Mouse (Mus musculus) heart, embryonic 14.5 days (tissue): ENCODE measurements around the gene Smc4. TPM values are rescaled to one million over a fixed set of nuclear protein-coding genes. Genes with fewer than 3 reads are reported as not detected.

Experiments used
- ATAC-seq: fragments of 200-750 bp; cut with Nextera tagmentation; 2 replicates; pipeline ENCODE4 v1.8.0; 2017; ENCODE audit warnings: low read depth, moderate TSS enrichment; ENCODE audit not compliant: insufficient number of reproducible peaks, insufficient read depth, low FRiP score
- H3K27ac ChIP-seq, 2 experiments: fragments of 200-500 bp in 1 of 2; fragments of 300-500 bp in 1 of 2; sonication (generic) in 1 of 2; replicated peaks in 1 of 2; 2 replicates each; pipeline ENCODE4 v1.5.1; 2012 to 2014; ENCODE audit warnings: low read depth in 2 of 2, low read length in 2 of 2, control low read depth in 1 of 2, mild to moderate bottlenecking in 1 of 2, mixed read lengths in 1 of 2; ENCODE audit not compliant: control insufficient read depth in 1 of 2, insufficient read depth in 1 of 2
- H3K27me3 ChIP-seq: fragments of 300-500 bp; sonication (generic); 2 replicates; pipeline ENCODE4 v1.6.1; 2014; ENCODE audit warnings: mild to moderate bottlenecking, low read length, control low read depth; ENCODE audit not compliant: control insufficient read depth, insufficient read depth
- H3K36me3 ChIP-seq: fragments of 300-500 bp; sonication (generic); 2 replicates; pipeline ENCODE4 v1.6.1; 2014; ENCODE audit warnings: mild to moderate bottlenecking, control low read depth, low read length, mixed read lengths; ENCODE audit not compliant: control insufficient read depth, insufficient read depth
- H3K4me1 ChIP-seq, 2 experiments: fragments of 200-500 bp in 1 of 2; fragments of 300-500 bp in 1 of 2; sonication (generic) in 1 of 2; 2 replicates each; pipeline ENCODE4 v1.6.1; 2012 to 2014; ENCODE audit warnings: low read length in 2 of 2, control low read depth in 1 of 2, mixed read lengths in 1 of 2; ENCODE audit not compliant: control insufficient read depth in 2 of 2, insufficient read depth in 2 of 2
- H3K4me2 ChIP-seq: fragments of 300-500 bp; sonication (generic); 2 replicates; pipeline ENCODE4 v1.6.1; 2014; ENCODE audit warnings: mild to moderate bottlenecking, low read length
- H3K4me3 ChIP-seq, 2 experiments: fragments of 200-500 bp in 1 of 2; fragments of 300-500 bp in 1 of 2; sonication (generic) in 1 of 2; 2 replicates each; pipeline ENCODE4 v1.5.1; 2012 to 2014; ENCODE audit warnings: low read length in 2 of 2, mild to moderate bottlenecking in 2 of 2, control low read depth in 1 of 2, low read depth in 1 of 2, moderate library complexity in 1 of 2; ENCODE audit not compliant: control insufficient read depth in 1 of 2, insufficient read depth in 1 of 2
- H3K9ac ChIP-seq: fragments of 300-500 bp; sonication (generic); 2 replicates; pipeline ENCODE4 v1.6.1; 2014; ENCODE audit warnings: mild to moderate bottlenecking, low read length
- H3K9me3 ChIP-seq: fragments of 300-500 bp; sonication (generic); 2 replicates; pipeline ENCODE4 v1.6.1; 2016; ENCODE audit warnings: low read length, control low read depth; ENCODE audit not compliant: control insufficient read depth
- WGBS: fragments of 180-500 bp; shearing (Covaris S2); extraction: QIAGEN DNeasy Blood & Tissue Kit; methylation state at CpG from one replicate; pipeline ENCODE4 v1.1.7; 2014; 5-methylcytosine and 5-hydroxymethylcytosine counted together
- polyA plus RNA-seq: library from polyadenylated mRNA; unstranded; fragments of >200 nt; fragmentation: Nextera tagmentation; extraction: Ambion mirVana; gene quantifications from 2 replicates; pipeline ENCODE4 v1.2.1, GENCODE M21; 2014

Smc4 gene
- polyA plus RNA-seq, 1 experiment from 2014 or later = 151 TPM

DNA sequence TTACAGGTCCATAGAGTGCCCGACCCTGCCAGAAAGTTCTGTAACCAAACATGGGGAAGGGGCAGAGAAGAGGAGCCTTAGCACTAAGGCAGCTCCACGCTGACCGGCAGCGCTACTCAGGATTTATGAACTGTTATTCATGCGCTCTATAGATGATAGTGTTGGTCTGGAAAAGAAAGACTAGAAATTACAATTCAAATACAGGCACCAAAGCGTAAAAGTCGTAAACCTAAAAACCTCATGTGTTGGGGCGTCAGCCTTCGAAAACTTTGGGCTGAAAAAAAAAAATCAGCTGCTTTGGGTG is 40.8 kb downstream of the Smc4 start:
- Histone ChIP-seq H3K4me1 (peaks cover 2 to 25% of the 10 kb centered on the region in 2 experiments), H3K36me3 (peaks cover 11% of the 10 kb centered on the region), H3K4me3 (peak overlapping the region; percentile 71 to 85), H3K9me3 (no peaks in the 10 kb centered on the region), H3K27me3 (no peaks in the 10 kb centered on the region), H3K4me2 (peak overlapping the region; percentile 91), H3K9ac (peak overlapping the region; percentile 88), H3K27ac (peak overlapping the region; percentile 78 to 95)
- 8% methylated on average over 9 of the region's 9 CpGs for WGBS
- ATAC-seq = no peak

- no peak for ATAC-seq
- Histone ChIP-seq H3K4me2 (peak overlapping the region; percentile 91), H3K27ac (peak overlapping the region in 1 of 2 experiments; percentile 95; a peak in 1 of 4 replicates)
Measured at GRCm38 (mm10) chr3:69045750-69046149, 41.2 kb downstream of the Smc4 start.

GRCm38 (mm10) chr3:69046509-69046908 is 42.0 kb downstream of the Smc4 start:
- Histone ChIP-seq H3K9ac (no peak overlapping the region), H3K4me1 (peaks cover 2 to 22% of the 10 kb centered on the region in 2 experiments), H3K4me3 (no peak overlapping the region), H3K27ac (no peak overlapping the region), H3K9me3 (no peaks in the 10 kb centered on the region), H3K27me3 (no peaks in the 10 kb centered on the region), H3K36me3 (peaks cover 6% of the 10 kb centered on the region; the same call in 1 of the 2 replicates), H3K4me2 (peak overlapping the region; percentile 91; the same call in 1 of the 2 replicates)
- 33% methylated on average over 4 of the region's 4 CpGs for WGBS
- no peak for ATAC-seq

More at GRCm38 (mm10) chr3:69045750-69046149, 41.2 kb downstream of the Smc4 start:
- H3K9me3 ChIP-seq = no peaks in the 10 kb centered on the region
- peak overlapping the region; percentile 71 to 85 for H3K4me3 ChIP-seq
- H3K27me3 ChIP-seq = no peaks in the 10 kb centered on the region
- 21% methylated on average over 13 of the region's 13 CpGs for WGBS
- H3K9ac ChIP-seq = peak overlapping the region; percentile 88
- H3K36me3 ChIP-seq = peaks cover 8% of the 10 kb centered on the region; the same call in 1 of the 2 replicates
- peaks cover 2 to 25% of the 10 kb centered on the region in 2 experiments for H3K4me1 ChIP-seq

DNA sequence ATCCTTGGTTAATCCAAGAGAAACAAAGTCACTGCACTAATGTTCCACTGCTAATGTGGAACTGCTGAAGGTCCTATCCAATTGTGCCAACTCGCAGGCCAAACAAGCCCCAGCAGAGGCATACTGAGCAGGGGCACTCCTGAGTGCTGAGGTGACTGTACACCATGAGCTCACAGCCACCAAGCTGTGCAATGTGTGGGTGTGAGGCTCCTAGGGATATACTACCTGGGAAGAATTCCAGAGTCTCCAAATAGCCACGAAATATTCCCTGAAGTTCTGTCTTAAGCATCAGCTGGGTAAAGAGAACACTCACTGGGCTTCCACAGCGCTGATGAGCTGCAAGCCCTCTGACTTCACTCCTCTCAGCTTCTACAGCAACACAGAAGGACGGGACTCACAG is 43.1 kb downstream of the Smc4 start:
- Histone ChIP-seq H3K4me2 (no peak overlapping the region), H3K9ac (no peak overlapping the region), H3K27me3 (no peaks in the 10 kb centered on the region), H3K4me3 (no peak overlapping the region), H3K27ac (no peak overlapping the region), H3K9me3 (no peaks in the 10 kb centered on the region), H3K36me3 (no peaks in the 10 kb centered on the region), H3K4me1 (peaks cover 2 to 17% of the 10 kb centered on the region in 2 experiments)
- 75% methylated on average over 4 of the region's 4 CpGs for WGBS
- no peak for ATAC-seq

GRCm38 (mm10) chr3:69049011-69049410 is 44.5 kb downstream of the Smc4 start:
- Histone ChIP-seq H3K36me3 (no peaks in the 10 kb centered on the region), H3K9me3 (no peaks in the 10 kb centered on the region), H3K27ac (no peak overlapping the region), H3K4me3 (no peak overlapping the region), H3K9ac (no peak overlapping the region), H3K27me3 (no peaks in the 10 kb centered on the region), H3K4me2 (no peak overlapping the region), H3K4me1 (peaks cover 2 to 14% of the 10 kb centered on the region in 2 experiments)
- ATAC-seq = no peak
- WGBS = 77% methylated on average over 6 of the region's 6 CpGs

DNA sequence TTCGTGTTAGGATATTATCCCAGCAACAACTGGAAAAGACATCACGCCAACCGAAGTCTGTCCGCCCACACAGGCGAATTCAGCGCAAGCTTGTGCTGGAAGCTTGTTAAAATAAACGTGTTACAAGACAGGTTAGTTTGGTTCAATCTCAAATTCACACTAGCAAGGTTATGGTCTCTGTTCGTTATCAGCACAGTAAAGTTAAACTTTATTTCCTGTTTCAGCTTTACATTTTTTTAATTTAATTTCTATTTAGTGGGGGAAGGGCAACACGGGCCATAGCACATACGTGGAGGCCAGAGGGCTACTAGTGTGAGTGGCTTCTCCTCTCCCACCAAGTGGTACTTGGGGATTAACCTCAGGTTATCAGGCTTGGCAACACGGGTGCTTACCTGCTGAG is 47.4 kb downstream of the Smc4 start:
- Histone ChIP-seq H3K4me2 (no peak overlapping the region), H3K27me3 (no peaks in the 10 kb centered on the region), H3K27ac (no peak overlapping the region), H3K9me3 (no peaks in the 10 kb centered on the region), H3K4me3 (no peak overlapping the region), H3K4me1 (peaks cover 0 to under 1% of the 10 kb centered on the region in 2 experiments; a peak in 1 of 4 replicates), H3K9ac (no peak overlapping the region), H3K36me3 (no peaks in the 10 kb centered on the region)
- ATAC-seq = no peak
- WGBS = 89% methylated on average over 11 of the region's 11 CpGs

DNA sequence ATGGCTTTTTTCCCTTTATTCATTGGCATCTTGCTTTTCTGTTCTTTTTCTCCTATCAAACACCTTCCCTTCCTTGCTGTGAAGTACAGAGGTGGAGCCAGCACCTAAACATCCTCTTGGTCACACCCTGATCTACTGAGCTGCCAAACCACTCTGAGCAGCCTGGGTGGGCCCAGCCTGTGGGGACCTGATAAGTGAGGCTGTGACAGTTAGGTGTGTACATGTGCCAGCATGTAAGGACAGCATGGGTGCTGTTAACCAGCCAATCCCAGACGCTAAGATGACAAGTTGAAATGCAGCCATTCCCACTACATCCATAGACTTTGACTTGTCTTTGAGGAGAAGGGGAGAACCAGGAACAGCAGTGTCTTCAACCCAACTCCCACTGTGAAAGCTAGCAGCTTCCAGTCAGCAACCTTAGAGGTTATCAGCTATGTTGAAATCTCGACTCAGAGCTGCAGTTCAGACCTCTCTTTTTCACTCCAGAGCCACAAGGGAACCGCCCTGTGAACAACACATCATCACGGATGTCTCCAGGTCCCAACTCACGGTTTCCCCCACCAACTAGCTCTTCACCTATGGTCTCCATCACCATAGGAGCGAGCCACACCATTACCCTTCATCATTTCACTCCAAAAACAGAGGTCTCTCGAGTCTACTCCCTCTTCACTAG is 50.4 kb downstream of the Smc4 start:
- Histone ChIP-seq H3K27me3 (no peaks in the 10 kb centered on the region), H3K9ac (no peak overlapping the region), H3K27ac (no peak overlapping the region), H3K4me1 (no peaks in the 10 kb centered on the region), H3K9me3 (no peaks in the 10 kb centered on the region), H3K4me3 (no peak overlapping the region), H3K4me2 (no peak overlapping the region), H3K36me3 (no peaks in the 10 kb centered on the region)
- ATAC-seq = no peak
- 72% methylated on average over 7 of the region's 7 CpGs for WGBS

DNA sequence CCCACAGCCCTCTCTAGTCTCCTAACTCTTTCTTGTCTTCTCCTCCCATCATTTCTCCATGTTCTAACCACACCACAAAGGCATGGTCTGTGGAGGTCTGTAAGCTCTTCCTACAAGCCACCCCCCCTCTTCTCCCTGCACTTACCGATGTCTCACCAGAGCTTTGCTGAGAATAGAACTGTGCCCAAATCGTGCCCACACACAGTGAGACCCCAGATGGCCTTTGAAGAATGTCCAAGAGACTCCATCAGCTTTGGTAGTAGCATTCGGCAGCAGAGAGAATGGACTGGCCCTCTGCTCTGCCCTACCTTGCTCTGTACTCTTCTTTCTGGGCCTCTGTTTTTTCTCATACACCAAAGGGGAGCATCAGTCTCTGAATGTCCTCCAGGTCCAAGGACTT is 51.3 kb downstream of the Smc4 start:
- no peak for ATAC-seq
- no peak overlapping the region for H3K27ac ChIP-seq
- no peak overlapping the region for H3K9ac ChIP-seq
- H3K4me3 ChIP-seq = no peak overlapping the region
- H3K4me1 ChIP-seq = no peaks in the 10 kb centered on the region
- no peaks in the 10 kb centered on the region for H3K9me3 ChIP-seq
- no peak overlapping the region for H3K4me2 ChIP-seq
- H3K27me3 ChIP-seq = no peaks in the 10 kb centered on the region
- H3K36me3 ChIP-seq = no peaks in the 10 kb centered on the region
- WGBS = 86% methylated on average over 3 of the region's 3 CpGs
